Mouse (Mus musculus): Measurements from ENCODE around the gene Nlrc4. TPM values are rescaled to one million over a fixed set of nuclear protein-coding genes. Genes with fewer than 3 reads are reported as not detected.

Nlrc4 gene
- polyA plus RNA-seq, 1 experiment from 2014 or later, result 15.0 TPM

DNA sequence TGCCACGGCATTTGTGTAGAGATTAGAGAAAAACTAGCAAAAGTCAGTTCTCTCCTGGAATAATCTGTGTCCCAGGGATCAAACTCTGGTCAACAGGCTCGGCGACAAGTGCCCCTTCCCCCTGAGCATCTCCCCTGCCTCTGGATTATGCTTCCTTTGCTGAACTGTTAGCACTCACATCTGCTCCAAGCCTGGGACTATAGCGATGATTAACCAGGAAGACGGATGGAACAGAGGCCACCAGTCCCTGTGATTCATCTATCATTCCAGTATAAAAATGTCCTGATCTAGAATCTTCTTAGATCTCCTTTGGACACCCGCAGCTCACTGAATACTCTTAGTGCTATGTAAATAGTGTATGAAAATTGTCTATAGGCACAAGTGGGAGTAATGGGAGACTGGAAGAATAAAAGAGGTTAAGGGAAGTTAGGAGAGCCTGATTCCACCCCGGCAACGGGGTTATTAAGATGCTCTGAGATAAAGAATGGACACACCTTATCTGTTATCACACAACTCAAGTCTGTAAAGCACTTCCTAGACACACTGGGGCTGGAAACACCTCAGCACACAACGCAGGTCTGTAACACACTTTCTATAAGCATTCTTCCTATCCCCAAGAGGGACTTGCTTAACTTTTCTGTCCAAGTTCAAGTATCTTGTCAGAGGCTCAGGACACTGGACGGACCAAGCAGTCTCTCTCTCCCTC lies 817 bp downstream of the Nlrc4 start:
- H3K4me1 ChIP-seq (replicated peaks; ENCODE audit: control insufficient read depth, insufficient read depth, low read length), result no peaks in the 10 kb centered on the region
- H3K36me3 ChIP-seq (ENCODE audit: control insufficient read depth, insufficient read depth), result peaks cover 13% of the 10 kb centered on the region; the same call in 1 of the 2 replicates
- H3K27ac ChIP-seq (ENCODE audit: low read depth, low read length), result peak overlapping the region; percentile 98
- no peaks in the 10 kb centered on the region for H3K9me3 ChIP-seq (ENCODE audit: control insufficient read depth)
- ATAC-seq, result peak; percentile 66
- H3K27me3 ChIP-seq (replicated peaks; ENCODE audit: control insufficient read depth, insufficient read depth, low read length), result no peaks in the 10 kb centered on the region
- peak overlapping the region; percentile 60 for H3K4me2 ChIP-seq (replicated peaks; ENCODE audit: low read depth)
- H3K9ac ChIP-seq (ENCODE audit: low read depth, low read length), result peak overlapping the region; percentile 77
- TF ChIP-seq CTCF (IDR thresholded peaks at IDR 0.05; ENCODE audit: low read depth), result no peak
- peak overlapping the region; percentile 49 for H3K4me3 ChIP-seq (ENCODE audit: low read depth, low read length)
- WGBS, result 31% methylated on average over 10 of the region's 10 CpGs

DNA sequence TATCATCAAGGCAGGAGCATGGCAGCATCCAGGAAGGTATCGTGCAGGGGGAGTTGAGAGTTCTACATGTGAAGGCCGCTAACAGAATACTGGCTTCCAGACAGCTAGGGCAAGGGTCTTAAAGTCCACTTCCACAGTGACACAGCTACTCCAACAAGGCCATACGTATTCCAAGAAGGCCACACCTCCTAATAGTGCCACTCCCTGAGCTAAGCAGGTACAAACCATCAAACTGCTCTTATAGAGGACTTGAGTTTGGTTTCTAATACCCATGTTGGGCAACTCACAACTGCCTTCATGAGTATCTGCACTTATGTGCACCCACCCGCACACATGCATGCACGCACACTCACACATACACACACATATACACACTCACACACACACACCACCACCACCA lies 2.1 kb downstream of the Nlrc4 start:
- H3K36me3 ChIP-seq (ENCODE audit: control insufficient read depth, insufficient read depth), result peaks cover 21% of the 10 kb centered on the region; the same call in 1 of the 2 replicates

DNA sequence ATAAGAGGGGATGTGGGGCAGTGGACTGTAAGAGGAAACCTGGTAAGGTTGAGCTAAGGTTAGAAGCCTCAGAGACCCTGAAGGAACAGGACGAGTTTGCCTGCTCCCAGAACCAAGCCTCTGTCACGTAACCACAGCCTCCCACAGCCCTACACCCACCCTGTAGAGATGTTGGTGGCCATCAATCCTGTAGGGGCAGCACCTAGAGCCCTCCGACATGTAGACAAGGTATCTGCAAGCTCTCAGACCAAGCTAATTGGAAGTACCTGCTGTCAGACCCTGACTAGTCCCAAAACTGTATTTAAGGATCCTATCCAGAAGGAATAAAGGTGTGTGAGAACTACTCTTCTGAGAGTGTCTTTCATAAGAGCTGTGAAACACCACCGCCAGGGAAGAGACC lies 3.5 kb downstream of the Nlrc4 start:
- no peak for ATAC-seq
- H3K4me3 ChIP-seq (ENCODE audit: low read depth, low read length), result no peak overlapping the region
- no peaks in the 10 kb centered on the region for H3K4me1 ChIP-seq (replicated peaks; ENCODE audit: control insufficient read depth, insufficient read depth, low read length)
- H3K27me3 ChIP-seq (replicated peaks; ENCODE audit: control insufficient read depth, insufficient read depth, low read length), result no peaks in the 10 kb centered on the region
- H3K27ac ChIP-seq (ENCODE audit: low read depth, low read length), result no peak overlapping the region
- no peak for TF ChIP-seq CTCF (IDR thresholded peaks at IDR 0.05; ENCODE audit: low read depth)
- no peaks in the 10 kb centered on the region for H3K9me3 ChIP-seq (ENCODE audit: control insufficient read depth)
- H3K9ac ChIP-seq (ENCODE audit: low read depth, low read length), result no peak overlapping the region
- peaks cover 22% of the 10 kb centered on the region; the same call in 1 of the 2 replicates for H3K36me3 ChIP-seq (ENCODE audit: control insufficient read depth, insufficient read depth)
- WGBS, result 90% methylated on average over 4 of the region's 4 CpGs
- H3K4me2 ChIP-seq (replicated peaks; ENCODE audit: low read depth), result no peak overlapping the region

More for the DNA sequence above, 2.1 kb downstream of the Nlrc4 start:
- Histone ChIP-seq H3K9ac (ENCODE audit: low read depth, low read length) (no peak overlapping the region), H3K27ac (ENCODE audit: low read depth, low read length) (0 out of 2 replicates have a peak overlapping the region, but pooled peaks have one; percentile 98), H3K4me3 (ENCODE audit: low read depth, low read length) (peak overlapping the region; percentile 49), H3K4me1 (replicated peaks; ENCODE audit: control insufficient read depth, insufficient read depth, low read length) (no peaks in the 10 kb centered on the region), H3K9me3 (ENCODE audit: control insufficient read depth) (no peaks in the 10 kb centered on the region), H3K27me3 (replicated peaks; ENCODE audit: control insufficient read depth, insufficient read depth, low read length) (no peaks in the 10 kb centered on the region), H3K4me2 (replicated peaks; ENCODE audit: low read depth) (peak overlapping the region; percentile 60)
- WGBS, result 67% methylated on average over 5 of the region's 5 CpGs
- ATAC-seq, result peak; percentile 65
- TF ChIP-seq CTCF (IDR thresholded peaks at IDR 0.05; ENCODE audit: low read depth), result no peak

DNA sequence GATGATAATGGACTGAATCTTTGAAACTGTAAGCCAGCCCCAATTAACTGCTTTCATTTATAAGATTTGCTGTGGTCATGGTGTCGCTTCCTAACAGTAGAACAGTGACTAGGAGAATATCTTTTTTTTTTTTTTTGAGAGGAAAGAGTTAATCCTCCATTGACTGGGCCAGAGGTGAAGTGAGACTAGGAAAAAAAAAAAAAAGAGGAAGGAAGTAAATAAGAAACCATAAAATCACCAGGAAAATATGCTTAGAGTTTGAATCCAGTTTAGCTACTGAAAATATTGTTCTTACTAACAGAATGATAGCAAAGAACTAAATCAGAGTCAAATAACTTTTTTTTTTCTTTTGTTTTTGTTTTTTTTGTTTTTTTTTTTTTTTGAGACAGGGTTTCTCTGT lies 4.3 kb downstream of the Nlrc4 start:
- no peak overlapping the region for H3K9ac ChIP-seq (ENCODE audit: low read depth, low read length)
- no peak overlapping the region for H3K27ac ChIP-seq (ENCODE audit: low read depth, low read length)
- peaks cover 25% of the 10 kb centered on the region; the same call in 1 of the 2 replicates for H3K36me3 ChIP-seq (ENCODE audit: control insufficient read depth, insufficient read depth)
- H3K4me3 ChIP-seq (ENCODE audit: low read depth, low read length), result no peak overlapping the region
- no peak for TF ChIP-seq CTCF (IDR thresholded peaks at IDR 0.05; ENCODE audit: low read depth)
- H3K27me3 ChIP-seq (replicated peaks; ENCODE audit: control insufficient read depth, insufficient read depth, low read length), result no peaks in the 10 kb centered on the region
- H3K9me3 ChIP-seq (ENCODE audit: control insufficient read depth), result no peaks in the 10 kb centered on the region
- no peak for ATAC-seq
- no peak overlapping the region for H3K4me2 ChIP-seq (replicated peaks; ENCODE audit: low read depth)
- no peaks in the 10 kb centered on the region for H3K4me1 ChIP-seq (replicated peaks; ENCODE audit: control insufficient read depth, insufficient read depth, low read length)
- 90% methylated on average over 1 of the region's 1 CpGs for WGBS

DNA sequence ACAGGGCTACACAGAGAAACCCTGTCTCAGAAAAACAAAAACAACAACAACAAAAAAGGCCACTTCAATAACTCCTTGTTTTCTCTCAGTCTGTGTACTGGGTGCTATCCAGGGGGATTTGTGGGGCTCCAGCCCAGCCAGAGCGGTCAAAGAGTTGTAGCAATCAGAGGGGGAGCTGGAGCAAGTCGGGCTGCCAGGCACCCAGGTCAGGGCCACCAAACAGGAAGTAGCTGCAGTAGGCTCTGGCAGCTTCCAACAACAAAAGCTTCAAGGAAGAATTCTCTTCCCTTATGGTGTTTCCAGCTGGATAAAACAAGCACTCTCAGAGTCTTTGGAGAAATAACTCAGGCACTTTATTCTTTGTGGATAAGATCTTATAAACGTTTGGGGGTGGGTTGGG lies 5.0 kb downstream of the Nlrc4 start:
- Histone ChIP-seq H3K27me3 (replicated peaks; ENCODE audit: control insufficient read depth, insufficient read depth, low read length) (no peaks in the 10 kb centered on the region), H3K9me3 (ENCODE audit: control insufficient read depth) (no peaks in the 10 kb centered on the region), H3K4me3 (ENCODE audit: low read depth, low read length) (no peak overlapping the region), H3K27ac (ENCODE audit: low read depth, low read length) (no peak overlapping the region), H3K4me1 (replicated peaks; ENCODE audit: control insufficient read depth, insufficient read depth, low read length) (no peaks in the 10 kb centered on the region), H3K4me2 (replicated peaks; ENCODE audit: low read depth) (no peak overlapping the region), H3K9ac (ENCODE audit: low read depth, low read length) (no peak overlapping the region), H3K36me3 (ENCODE audit: control insufficient read depth, insufficient read depth) (peaks cover 25% of the 10 kb centered on the region; the same call in 1 of the 2 replicates)
- no peak for ATAC-seq
- no peak for TF ChIP-seq CTCF (IDR thresholded peaks at IDR 0.05; ENCODE audit: low read depth)
- WGBS, result 76% methylated on average over 3 of the region's 3 CpGs

DNA sequence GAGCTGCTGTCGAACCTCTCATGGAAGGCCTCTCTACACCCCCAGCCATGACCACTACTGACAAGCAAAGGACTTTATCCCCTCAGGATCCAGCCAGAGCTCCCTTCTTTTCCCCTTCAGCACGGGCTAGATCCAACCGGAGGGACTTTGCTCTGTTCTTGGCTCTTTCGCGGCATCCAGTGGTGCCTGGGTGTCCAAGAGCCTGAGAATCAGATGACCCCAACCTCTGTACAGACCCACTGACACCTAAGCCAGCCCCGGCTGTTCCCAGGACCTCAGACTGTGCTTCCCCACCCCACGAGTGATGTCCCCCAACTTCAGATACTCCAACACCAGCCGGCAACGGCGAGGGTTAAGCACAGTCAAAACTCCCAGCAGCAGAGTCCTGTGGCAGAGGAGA lies 9.2 kb downstream of the Nlrc4 start:
- Histone ChIP-seq H3K4me2 (replicated peaks; ENCODE audit: low read depth) (no peak overlapping the region), H3K9me3 (ENCODE audit: control insufficient read depth) (no peaks in the 10 kb centered on the region), H3K4me3 (ENCODE audit: low read depth, low read length) (no peak overlapping the region), H3K36me3 (ENCODE audit: control insufficient read depth, insufficient read depth) (peaks cover 39% of the 10 kb centered on the region), H3K9ac (ENCODE audit: low read depth, low read length) (no peak overlapping the region), H3K4me1 (replicated peaks; ENCODE audit: control insufficient read depth, insufficient read depth, low read length) (no peaks in the 10 kb centered on the region), H3K27ac (ENCODE audit: low read depth, low read length) (no peak overlapping the region), H3K27me3 (replicated peaks; ENCODE audit: control insufficient read depth, insufficient read depth, low read length) (no peaks in the 10 kb centered on the region)
- ATAC-seq, result no peak
- WGBS, result 87% methylated on average over 10 of the region's 10 CpGs
- TF ChIP-seq CTCF (IDR thresholded peaks at IDR 0.05; ENCODE audit: low read depth), result no peak
